ENCODE assay signal across 26 mouse cellular contexts in the genomic region with DNA sequence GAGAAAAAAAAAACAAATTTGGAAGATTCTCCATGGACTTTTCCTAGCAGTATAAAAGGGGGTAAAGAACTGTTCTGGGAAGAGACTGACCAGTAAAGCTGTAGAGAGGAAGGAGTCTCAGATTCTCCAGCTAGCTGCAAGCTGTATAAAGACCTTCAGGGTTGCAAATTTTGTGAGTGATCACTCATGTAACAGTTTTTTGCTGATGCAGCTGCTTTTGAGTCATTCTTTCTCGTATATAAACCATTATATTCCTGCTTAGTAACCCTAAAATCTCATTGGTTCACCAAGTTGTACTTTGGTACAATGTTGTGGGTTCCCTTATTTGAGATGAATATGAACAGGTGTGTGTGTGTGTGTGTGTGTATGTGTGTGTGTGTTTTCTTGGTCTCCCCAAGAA.
"Had no signal": no experiment of that assay in that cellular context is flagged by ENCODE, and none has a peak within 500 bp of the region (broad histone marks: within the 10 kb centered on the region; RNA-seq: fewer than 3 reads in every experiment).

No protein-coding gene starts in this region.

- H3K9ac ChIP-seq: embryonic facial prominence, embryonic 12.5 days; embryonic facial prominence, embryonic 13.5 days; embryonic facial prominence, embryonic 15.5 days; forebrain, embryonic 12.5 days; forebrain, embryonic 13.5 days; forebrain, embryonic 15.5 days; forebrain, postnatal 0 days had no signal

- H3K27me3 ChIP-seq: embryonic facial prominence, embryonic 12.5 days; embryonic facial prominence, embryonic 13.5 days; embryonic facial prominence, embryonic 15.5 days; forebrain, embryonic 12.5 days; forebrain, embryonic 13.5 days; forebrain, embryonic 15.5 days had no signal

- H3K4me3 ChIP-seq: embryonic facial prominence, embryonic 10.5 days; embryonic facial prominence, embryonic 12.5 days; embryonic facial prominence, embryonic 13.5 days; embryonic facial prominence, embryonic 15.5 days; erythroblast, embryonic 14.5 days; forebrain, embryonic 10.5 days; forebrain, embryonic 12.5 days; forebrain, embryonic 13.5 days; forebrain, embryonic 15.5 days; gastrocnemius, adult 2 months; heart, adult 2 months; heart, embryonic 10.5 days had no signal

- DNase-seq: cerebellum, postnatal 10 days; cerebellum, postnatal 14 days; cerebellum, postnatal 25 days; cerebellum, postnatal 36 days; embryo, embryonic 11 days; forebrain, postnatal 0 days; gastrocnemius, adult 2 months; gastrocnemius, postnatal 10 days; gastrocnemius, postnatal 14 days; gastrocnemius, postnatal 25 days; gastrocnemius, postnatal 36 days; heart, adult 11 months; heart, adult 18-20 months; heart, adult 2 months had no signal

- H3K4me2 ChIP-seq: embryonic facial prominence, embryonic 12.5 days; embryonic facial prominence, embryonic 13.5 days; embryonic facial prominence, embryonic 15.5 days; forebrain, embryonic 12.5 days; forebrain, embryonic 13.5 days; forebrain, embryonic 15.5 days had no signal

- H3K27ac ChIP-seq: embryonic facial prominence, embryonic 10.5 days; embryonic facial prominence, embryonic 12.5 days; embryonic facial prominence, embryonic 13.5 days; embryonic facial prominence, embryonic 15.5 days; forebrain, embryonic 10.5 days; forebrain, embryonic 12.5 days; forebrain, embryonic 13.5 days; forebrain, embryonic 15.5 days; gastrocnemius, adult 2 months; heart, adult 2 months; heart, embryonic 10.5 days had no signal

- H3K4me1 ChIP-seq: embryonic facial prominence, embryonic 10.5 days; embryonic facial prominence, embryonic 12.5 days; embryonic facial prominence, embryonic 13.5 days; embryonic facial prominence, embryonic 15.5 days; forebrain, embryonic 10.5 days; forebrain, embryonic 12.5 days; forebrain, embryonic 13.5 days; forebrain, embryonic 15.5 days; heart, embryonic 10.5 days had no signal

- H3K36me3 ChIP-seq: embryonic facial prominence, embryonic 10.5 days; embryonic facial prominence, embryonic 12.5 days; embryonic facial prominence, embryonic 13.5 days; embryonic facial prominence, embryonic 15.5 days; forebrain, embryonic 10.5 days; forebrain, embryonic 12.5 days; forebrain, embryonic 15.5 days; heart, embryonic 10.5 days had no signal

- ATAC-seq: forebrain, embryonic 13.5 days; forebrain, embryonic 14.5 days; forebrain, embryonic 15.5 days; forebrain, embryonic 16.5 days; forebrain, postnatal 0 days had no signal

- H3K9me3 ChIP-seq: embryonic facial prominence, embryonic 10.5 days; embryonic facial prominence, embryonic 12.5 days; embryonic facial prominence, embryonic 13.5 days; embryonic facial prominence, embryonic 15.5 days; forebrain, embryonic 10.5 days; forebrain, embryonic 12.5 days; forebrain, embryonic 13.5 days; forebrain, embryonic 15.5 days; heart, embryonic 10.5 days had no signal
